Mouse (Mus musculus) cerebellum, postnatal 36 days (tissue): Measurements from ENCODE around the gene Ndufs5.

Source experiments
- DNase-seq, 2 experiments: peaks; one replicate each; pipeline ENCODE4 v3.0.0; 2021 to 2022; ENCODE audit warnings: mixed read lengths in 2 of 2

The Ndufs5 gene

DNA sequence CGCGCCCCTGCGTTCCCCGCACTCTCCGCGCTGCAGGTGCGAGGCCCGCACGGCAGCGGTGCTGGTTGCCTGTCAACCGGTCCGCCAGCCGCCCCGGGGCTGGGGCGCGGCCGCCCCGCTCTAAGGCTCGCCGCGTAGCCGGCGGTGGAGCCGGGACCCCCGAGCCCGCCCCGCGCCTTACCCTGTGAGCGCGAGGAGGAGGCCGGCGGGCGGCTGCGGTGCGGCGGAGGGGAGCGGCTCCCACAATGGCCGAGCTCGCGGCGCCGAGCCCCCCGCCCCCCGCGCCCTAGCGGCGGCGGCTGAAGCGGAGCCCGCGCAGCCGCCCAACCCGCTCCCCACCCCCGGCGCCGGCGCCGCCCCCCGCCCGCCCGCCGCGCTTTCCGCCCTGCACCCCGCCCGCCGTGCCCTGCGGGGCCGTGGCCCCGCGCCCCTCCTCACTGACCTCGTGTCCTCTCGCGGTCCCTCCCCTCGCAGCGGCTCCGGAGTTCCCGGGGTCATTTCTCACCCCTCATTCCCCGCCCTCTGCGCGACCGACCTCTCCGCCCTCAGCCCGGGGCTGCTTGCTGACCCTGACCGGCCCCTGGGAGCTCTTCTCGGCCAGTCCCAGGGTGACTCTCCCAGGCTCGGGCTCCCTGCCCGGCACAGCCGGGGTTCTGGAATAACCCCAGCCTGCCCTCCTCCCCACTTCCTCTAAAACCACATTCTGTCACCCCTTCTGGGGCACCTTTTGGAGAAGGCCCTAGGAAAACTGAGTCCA lies 30.8 kb downstream of the Ndufs5 start:
- peak; percentile 67 to 68 for DNase-seq

- DNase-seq, result peak; percentile 53 to 60
Observed at GRCm38 (mm10) chr4:123686368-123687024, 31.5 kb downstream of the Ndufs5 start.

GRCm38 (mm10) chr4:123685506-123686242 lies 32.3 kb downstream of the Ndufs5 start:
- peak; percentile 85 to 89 for DNase-seq

DNA sequence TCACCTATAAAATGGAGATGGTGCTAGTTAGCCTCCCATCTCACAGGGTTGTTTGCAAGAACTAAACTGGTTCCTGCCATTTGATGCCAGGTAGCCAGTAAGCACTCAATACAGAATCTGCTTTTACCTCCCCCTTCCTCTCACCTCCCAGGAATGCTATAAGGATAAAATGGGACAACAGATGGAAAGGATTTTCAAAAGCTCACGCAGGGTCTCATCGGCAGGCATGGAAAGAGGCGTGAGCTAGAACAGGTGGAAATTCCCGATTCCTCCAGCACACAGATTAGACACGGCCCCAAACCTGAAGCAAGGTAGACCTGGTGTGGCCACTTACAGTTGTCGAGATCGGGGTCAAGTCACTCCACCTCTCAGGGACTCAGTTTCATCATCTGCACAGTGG lies 33.0 kb downstream of the Ndufs5 start:
- peak in 1 of 2 experiments; percentile 31 for DNase-seq

DNA sequence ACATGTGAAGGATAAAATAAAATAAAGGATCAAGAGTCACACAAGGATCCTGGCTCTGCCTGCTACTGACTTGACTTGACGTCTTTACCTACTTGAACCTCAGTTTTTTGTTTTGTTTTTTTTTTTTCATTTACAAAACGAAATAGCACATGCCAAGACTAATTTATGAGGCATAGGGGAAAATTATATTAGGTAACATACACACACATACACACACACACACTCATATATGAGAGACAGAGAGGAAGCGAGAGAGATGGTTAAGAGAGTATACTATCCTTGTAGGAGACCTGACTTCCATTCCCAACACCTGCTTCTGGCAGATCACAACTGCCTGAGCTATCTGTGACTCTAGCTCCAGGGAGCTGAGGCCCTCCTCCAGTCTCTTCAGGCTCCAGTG lies 33.7 kb downstream of the Ndufs5 start, which contains the start of gene Macf1:
Macf1 (minus strand) TSS at position 101 of the 400 bp plus-strand sequence.
- no peak for DNase-seq

GRCm38 (mm10) chr4:123682291-123682690 lies 35.7 kb downstream of the Ndufs5 start:
- peak in 1 of 2 experiments; percentile 30 for DNase-seq

DNA sequence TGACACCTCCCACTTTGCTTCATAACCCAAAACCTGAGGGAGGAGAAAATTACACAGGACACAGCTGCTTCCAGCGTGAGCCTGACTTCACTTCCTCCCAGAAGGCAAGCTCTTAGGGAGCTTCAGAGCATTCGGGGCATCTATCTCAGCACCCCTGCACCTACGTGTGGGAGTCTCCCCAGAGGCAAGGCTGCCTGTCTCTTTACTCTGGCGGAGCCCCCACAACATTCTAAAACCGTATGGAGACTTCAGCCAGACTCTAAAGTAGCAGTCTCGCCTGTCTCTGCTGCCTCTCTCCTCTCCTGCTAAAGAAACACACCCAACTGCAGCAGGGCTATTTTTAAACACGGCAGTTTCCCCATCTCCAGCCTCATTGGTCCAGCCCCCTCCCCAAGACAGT lies 37.0 kb downstream of the Ndufs5 start:
- no peak for DNase-seq

DNA sequence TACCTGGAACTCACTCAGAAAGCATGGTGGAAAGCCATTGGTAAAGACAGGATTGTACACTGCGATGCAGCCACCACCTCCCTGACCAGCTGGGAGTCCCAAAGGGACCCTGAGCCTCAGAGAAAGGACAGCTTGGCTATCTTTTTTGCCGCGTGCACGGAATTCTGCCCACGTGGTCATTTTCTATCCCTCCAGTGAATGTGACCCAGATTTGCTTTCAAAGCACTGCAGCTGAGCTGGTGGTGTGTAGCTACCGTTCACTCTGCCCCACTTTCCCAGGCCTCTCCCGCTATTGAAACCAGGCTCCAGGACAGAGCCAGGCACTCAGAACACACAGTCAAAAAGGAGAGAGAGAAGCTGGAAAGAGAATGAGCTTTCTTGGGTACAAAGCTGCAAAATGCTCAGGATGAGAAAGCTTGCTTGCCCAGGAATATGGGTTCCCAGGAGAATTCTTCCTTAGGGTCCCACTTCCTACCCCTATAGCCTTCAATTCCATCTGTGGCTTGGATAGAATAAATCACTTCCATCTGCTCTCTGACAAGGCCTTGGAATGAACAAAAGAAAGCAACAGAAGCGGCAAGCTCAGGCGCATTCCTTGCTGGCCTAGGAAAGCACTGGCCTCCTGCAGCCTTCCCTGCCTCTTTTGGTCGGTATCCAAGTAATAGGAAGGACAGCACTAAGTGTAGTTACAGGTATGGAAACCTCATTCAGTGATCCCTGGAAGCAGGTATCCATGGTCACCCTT lies 40.8 kb downstream of the Ndufs5 start:
- peak; percentile 57 to 65 for DNase-seq

GRCm38 (mm10) chr4:123670598-123670997 lies 47.4 kb downstream of the Ndufs5 start:
- no peak for DNase-seq

DNA sequence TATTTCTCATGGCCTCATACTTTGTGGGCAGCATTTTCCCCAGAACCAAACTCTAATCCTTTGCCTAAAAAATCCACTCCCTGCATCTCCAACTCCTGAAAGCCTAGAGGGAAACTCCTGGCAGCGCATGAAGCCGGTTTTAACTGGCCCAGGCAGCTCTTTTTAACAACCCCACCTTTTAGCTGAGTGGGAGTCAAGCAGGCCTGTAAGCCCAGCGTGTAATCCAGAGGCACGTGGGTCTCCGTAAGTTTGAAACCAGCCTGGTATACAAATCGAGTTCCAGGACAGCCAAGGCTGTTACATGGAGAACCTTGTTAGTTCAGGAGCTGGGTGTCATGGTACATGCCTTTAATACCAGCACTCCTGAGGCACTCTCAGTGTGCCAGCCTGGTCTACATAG lies 48.3 kb downstream of the Ndufs5 start:
- no peak for DNase-seq

DNA sequence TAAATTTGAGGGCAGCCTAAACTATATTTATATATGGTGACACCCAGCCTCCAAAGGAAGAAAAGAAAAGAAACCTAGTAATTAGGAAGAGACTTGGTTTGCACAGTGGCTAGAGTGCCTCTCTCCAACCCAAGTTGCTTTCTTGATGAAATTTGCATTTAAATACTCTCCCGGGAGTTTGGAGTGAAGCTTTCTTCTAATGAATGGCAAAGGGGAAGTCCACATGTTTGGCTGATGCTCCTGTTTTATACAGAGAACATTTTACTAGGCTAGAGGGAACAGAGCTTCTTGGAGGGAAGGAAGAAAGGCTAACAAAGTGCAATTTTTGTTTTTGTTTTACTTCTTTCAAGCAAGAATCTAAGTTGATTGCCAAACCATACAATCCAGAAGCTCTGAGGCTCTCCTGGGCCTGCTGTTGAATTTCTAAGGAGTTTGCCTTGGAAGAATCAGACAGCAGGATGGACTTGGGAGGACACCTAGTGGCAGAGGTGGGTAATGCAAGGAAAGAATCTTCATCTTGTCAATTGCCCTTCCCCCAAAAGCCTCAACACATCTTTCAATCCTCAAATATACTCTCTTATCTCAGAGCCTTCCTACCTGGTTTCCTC lies 50.6 kb downstream of the Ndufs5 start:
- DNase-seq, result peak; percentile 76 to 93

- DNase-seq, result no peak
Observed at GRCm38 (mm10) chr4:123666517-123666916, 51.5 kb downstream of the Ndufs5 start.

- no peak for DNase-seq
Observed at GRCm38 (mm10) chr4:123665681-123666278, 52.2 kb downstream of the Ndufs5 start.

DNA sequence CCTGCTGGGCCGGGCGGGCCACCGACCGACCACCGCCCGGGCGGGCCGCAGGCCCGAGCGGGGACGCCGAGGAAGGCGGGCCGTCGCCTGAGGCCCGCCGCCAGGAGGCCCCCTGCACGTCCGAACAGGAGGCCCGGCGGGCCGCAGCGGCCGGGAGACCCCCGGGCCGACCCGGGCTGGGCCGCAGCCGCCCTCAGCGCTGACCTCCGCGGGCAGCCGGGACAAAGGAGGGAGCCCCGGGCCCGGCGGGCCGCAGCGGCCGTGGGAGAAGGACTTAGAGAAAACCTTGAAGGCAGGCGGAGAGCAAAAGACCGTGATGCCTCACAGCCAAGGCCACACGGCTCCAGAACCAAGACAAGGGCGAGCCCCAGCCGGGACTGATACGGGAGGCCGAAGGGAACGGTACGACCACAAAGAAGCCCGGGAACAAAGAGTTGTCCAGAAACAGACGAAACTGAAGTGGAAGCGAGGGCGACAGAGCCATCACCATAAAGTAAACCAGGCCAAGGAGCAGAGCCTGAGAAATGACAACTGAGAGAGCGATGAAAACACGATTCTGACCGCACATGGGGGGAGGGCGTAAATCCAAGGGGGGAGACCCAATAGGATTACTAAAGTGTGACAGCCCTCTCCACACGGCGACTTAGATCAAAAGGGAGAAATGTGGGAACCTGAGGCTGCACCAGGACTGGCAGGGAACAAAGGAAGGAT lies 52.9 kb downstream of the Ndufs5 start:
- DNase-seq, result peak in 1 of 2 experiments; percentile 38

GRCm38 (mm10) chr4:123664021-123664950 lies 53.7 kb downstream of the Ndufs5 start:
- peak; percentile 62 to 70 for DNase-seq

- no peak for DNase-seq
Observed at GRCm38 (mm10) chr4:123663688-123663965, 54.4 kb downstream of the Ndufs5 start.

DNA sequence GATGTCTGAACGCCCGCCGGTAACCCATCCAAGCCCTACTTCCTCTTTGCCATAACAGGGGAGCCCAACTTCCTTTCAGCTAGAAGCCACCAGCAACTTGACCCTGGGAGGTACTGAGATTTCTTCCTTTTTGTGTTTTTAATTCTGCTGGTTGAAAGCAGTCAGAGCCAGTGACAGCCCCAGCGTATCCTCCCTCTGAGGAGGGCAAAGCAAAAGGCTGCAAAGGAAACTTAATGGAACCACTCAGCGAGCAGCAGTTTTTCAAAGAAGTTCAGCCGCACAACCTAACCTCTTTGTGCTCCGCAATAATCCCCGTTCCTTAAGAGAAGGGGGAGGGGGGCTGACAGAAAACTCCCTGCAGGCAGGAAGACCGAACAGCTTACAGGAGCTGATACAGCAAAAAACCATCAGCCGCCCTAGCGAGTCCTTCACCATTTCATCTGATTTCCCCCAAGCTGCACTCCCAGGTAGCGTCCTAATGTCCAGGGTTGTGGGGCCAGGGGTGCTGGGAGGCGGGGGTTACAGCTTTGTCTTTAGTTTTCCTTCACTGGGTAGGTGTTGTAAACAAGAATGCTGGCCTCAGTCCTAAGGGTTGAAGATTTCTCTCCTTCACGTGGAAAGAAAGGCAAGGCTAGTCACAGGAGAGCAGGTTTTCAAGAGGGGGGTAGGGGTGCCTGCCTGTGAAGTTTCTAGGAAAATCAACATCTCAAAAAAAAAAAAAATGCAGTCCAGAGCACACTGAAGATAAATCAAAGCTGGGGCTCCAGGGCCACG lies 54.9 kb downstream of the Ndufs5 start:
- no peak for DNase-seq
